ENCODE assay signal across 8 mouse cellular contexts in genomic region chr5:104859045-104859961, GRCm38 (mm10). TPM values are rescaled to one million over a fixed set of nuclear protein-coding genes. Genes with fewer than 3 reads are reported as not detected.
DNase-seq lines count a peak whose midpoint lies in the region; ATAC-seq and TF ChIP-seq lines count a peak whose summit lies in the region.
"Not testable (repeated sequence)": the region's sequence is repeated elsewhere in the genome, so short reads cannot be mapped to it uniquely, and the experiment has no call there.

No protein-coding gene starts in this region.

- H3K36me3 ChIP-seq in forebrain, embryonic 10.5 days (replicated peaks); heart, embryonic 11.5 days (ENCODE audit: control insufficient read depth, insufficient read depth, low read length); limb, embryonic 12.5 days; lung, postnatal 0 days (ENCODE audit: insufficient read depth, low read length); neural tube, embryonic 11.5 days (ENCODE audit: control insufficient read depth, insufficient read depth, low read length): not testable (repeated sequence)

- not testable (repeated sequence) for H3K9ac ChIP-seq in heart, embryonic 11.5 days (ENCODE audit: low read depth, low read length); limb, embryonic 12.5 days (replicated peaks); lung, postnatal 0 days (replicated peaks; ENCODE audit: low read depth); neural tube, embryonic 11.5 days (ENCODE audit: low read length)

- not testable (repeated sequence) for TF ChIP-seq POLR2A in bone marrow macrophage, adult 2 months (IDR thresholded peaks at IDR 0.05; ENCODE audit: borderline replicate concordance, low read depth, low read length)

- peak overlapping the region; percentile 54 for H3K4me3 ChIP-seq in bone marrow macrophage, adult 2 months (ENCODE audit: insufficient read depth, low read length)
- peak overlapping the region; percentile 37 for H3K4me3 ChIP-seq in forebrain, embryonic 10.5 days
- H3K4me3 ChIP-seq in heart, embryonic 11.5 days (ENCODE audit: low read depth, low read length), result peak overlapping the region; percentile 23; the same call in 1 of the 2 replicates
- peak overlapping the region; percentile 29 for H3K4me3 ChIP-seq in limb, embryonic 12.5 days (replicated peaks)
- not testable (repeated sequence) for H3K4me3 ChIP-seq in lung, postnatal 0 days (ENCODE audit: low read depth, low read length)
- peak overlapping the region; percentile 13 for H3K4me3 ChIP-seq in neural tube, embryonic 11.5 days (ENCODE audit: low read depth, low read length)

- DNase-seq in forebrain, embryonic 10.5 days (ENCODE audit: extremely low spot score, low spot score); neural tube, embryonic 11.5 days (ENCODE audit: low spot score): not testable (repeated sequence)
- peak; percentile 3 for DNase-seq in induced T-regulatory cell, adult 2 months (ENCODE audit: low read depth)
- DNase-seq in lung, postnatal 0 days (ENCODE audit: low spot score), result peak; percentile 7
- DNase-seq in telencephalon, adult 2 months (ENCODE audit: low read depth, low spot score), result peak; percentile 3

- not testable (repeated sequence) for H3K4me1 ChIP-seq in bone marrow macrophage, adult 2 months (ENCODE audit: control insufficient read depth, insufficient read depth, low read length); forebrain, embryonic 10.5 days; heart, embryonic 11.5 days (ENCODE audit: control insufficient read depth, insufficient read depth, low read length); limb, embryonic 12.5 days (replicated peaks); lung, postnatal 0 days (ENCODE audit: insufficient read depth, low read depth, low read length); neural tube, embryonic 11.5 days (ENCODE audit: control insufficient read depth, insufficient read depth, low read length)

- not testable (repeated sequence) for TF ChIP-seq EP300 in lung, postnatal 0 days (IDR thresholded peaks at IDR 0.05)

- 55% methylated on average over 10 of the region's 15 CpGs for WGBS in forebrain, embryonic 10.5 days
- 36% methylated on average over 10 of the region's 15 CpGs for WGBS in heart, embryonic 11.5 days (ENCODE audit: insufficient replicate concordance)
- 52% methylated on average over 10 of the region's 15 CpGs for WGBS in limb, embryonic 12.5 days
- 44% methylated on average over 10 of the region's 15 CpGs for WGBS in lung, postnatal 0 days
- 52% methylated on average over 10 of the region's 15 CpGs for WGBS in neural tube, embryonic 11.5 days

- H3K4me2 ChIP-seq in heart, embryonic 11.5 days, result peak overlapping the region; percentile 24; the same call in 1 of the 2 replicates
- not testable (repeated sequence) for H3K4me2 ChIP-seq in limb, embryonic 12.5 days; lung, postnatal 0 days (replicated peaks; ENCODE audit: low read depth, low read length); neural tube, embryonic 11.5 days (ENCODE audit: low read depth)

- H3K9me3 ChIP-seq in forebrain, embryonic 10.5 days, result peaks cover 51% of the 10 kb centered on the region
- not testable (repeated sequence) for H3K9me3 ChIP-seq in heart, embryonic 11.5 days (replicated peaks; ENCODE audit: control insufficient read depth, low read length); lung, postnatal 0 days (ENCODE audit: low read length); neural tube, embryonic 11.5 days (ENCODE audit: control insufficient read depth, low read length)
- H3K9me3 ChIP-seq in limb, embryonic 12.5 days, result peaks cover 13% of the 10 kb centered on the region; the same call in 1 of the 2 replicates

- peak; percentile 80 for ATAC-seq in heart, embryonic 11.5 days (replicated peaks; ENCODE audit: insufficient number of reproducible peaks, low FRiP score, low TSS enrichment)
- peak; percentile 52; the same call in 1 of the 2 replicates for ATAC-seq in limb, embryonic 12.5 days (ENCODE audit: insufficient number of reproducible peaks, insufficient read depth, low FRiP score, low TSS enrichment, low read depth)
- ATAC-seq in lung, postnatal 0 days, result peak; percentile 86
- peak; percentile 75 for ATAC-seq in neural tube, embryonic 11.5 days (ENCODE audit: insufficient read depth, low FRiP score, low TSS enrichment)

- H3K27ac ChIP-seq in bone marrow macrophage, adult 2 months (ENCODE audit: insufficient read depth, low read depth, low read length), result peak overlapping the region; percentile 66
- H3K27ac ChIP-seq in forebrain, embryonic 10.5 days; heart, embryonic 11.5 days (ENCODE audit: low read depth, low read length); limb, embryonic 12.5 days; lung, postnatal 0 days (ENCODE audit: low read length); neural tube, embryonic 11.5 days (ENCODE audit: low read depth, low read length): not testable (repeated sequence)

- not testable (repeated sequence) for H3K27me3 ChIP-seq in forebrain, embryonic 10.5 days (ENCODE audit: poor library complexity, severe bottlenecking); heart, embryonic 11.5 days (ENCODE audit: control insufficient read depth, insufficient read depth, low read length); limb, embryonic 12.5 days; lung, postnatal 0 days (replicated peaks; ENCODE audit: insufficient read depth, low read length); neural tube, embryonic 11.5 days (ENCODE audit: control insufficient read depth, insufficient read depth, low read length)

- not testable (repeated sequence) for TF ChIP-seq CTCF in bone marrow macrophage, adult 2 months (IDR thresholded peaks at IDR 0.05; ENCODE audit: low read depth, low read length); lung, postnatal 0 days (IDR thresholded peaks at IDR 0.05)

RNA-seq across cellular contexts. Expression of gene Zfp951, which starts 0.6 kb away (rescaled TPM):
- 6.3 and 6.9 TPM in 2 replicates for polyA plus RNA-seq in bone marrow macrophage, adult 2 months (2012; ENCODE audit: insufficient read depth, insufficient read length, missing spikeins)
- 2.2 and 2.8 TPM in 2 replicates for polyA plus RNA-seq in forebrain, embryonic 10.5 days (2016; fragmentation: Nextera tagmentation; extraction: Ambion mirVana)
- 2.0 and 2.1 TPM in 2 replicates for polyA plus RNA-seq in heart, embryonic 11.5 days (2014; fragmentation: Nextera tagmentation; extraction: Ambion mirVana)
- 3.4 and 3.6 TPM in 2 replicates for polyA plus RNA-seq in limb, embryonic 12.5 days (2016; fragmentation: Nextera tagmentation; extraction: Ambion mirVana)
- 1.9 and 2.1 TPM in 2 replicates for polyA plus RNA-seq in lung, postnatal 0 days (2015; fragmentation: Nextera tagmentation; extraction: Ambion mirVana)
- 2.7 and 3.7 TPM in 2 replicates for polyA plus RNA-seq in neural tube, embryonic 11.5 days (2014; fragmentation: Nextera tagmentation; extraction: Ambion mirVana)
